ENCODE assay signal across 11 mouse cellular contexts in genomic region chr4:31827266-31827665, GRCm38 (mm10).
A peak's percentile ranks its signal among the peaks of the same experiment; 100 is the strongest.
DNase-seq lines count a peak whose midpoint lies in the region; ATAC-seq and TF ChIP-seq lines count a peak whose summit lies in the region.
"Had no signal": no experiment of that assay in that cellular context is flagged by ENCODE, and none has a peak within 500 bp of the region (broad histone marks: within the 10 kb centered on the region; RNA-seq: fewer than 3 reads in every experiment).

No protein-coding gene starts in this region.

- no peaks in the 10 kb centered on the region for H3K9me3 ChIP-seq in kidney, embryonic 16.5 days (ENCODE audit: low read length)
- no peaks in the 10 kb centered on the region for H3K9me3 ChIP-seq in ES-E14 (ENCODE audit: control insufficient read depth, insufficient read depth, low read depth, low read length)
- H3K9me3 ChIP-seq: embryonic facial prominence, embryonic 12.5 days; heart, embryonic 15.5 days; limb, embryonic 12.5 days had no signal

- peaks cover 44% of the 10 kb centered on the region for H3K4me1 ChIP-seq in kidney, embryonic 16.5 days (ENCODE audit: insufficient read depth, low read length)
- H3K4me1 ChIP-seq in ES-E14 (ENCODE audit: control insufficient read depth in 2 of 2, insufficient read depth in 2 of 2, low read length in 2 of 2, poor library complexity in 1 of 2) = peaks cover 5 to 11% of the 10 kb centered on the region in 2 experiments; a peak in 2 of 4 replicates

- no peak for DNase-seq in kidney, postnatal 25 days
- peak; percentile 49 for DNase-seq in CD4-positive helper T cell, adult 2 months (ENCODE audit: low read depth, low spot score)
- DNase-seq in ES-E14 (ENCODE audit: low read depth, low spot score) = peak; percentile 56
- DNase-seq in induced T-regulatory cell, adult 2 months (ENCODE audit: low read depth) = peak; percentile 64
- no peak for DNase-seq in frontal cortex, postnatal 25 days (ENCODE audit: low spot score in 2 of 2)
- no peak for DNase-seq in layer of hippocampus, postnatal 25 days (ENCODE audit: extremely low spot score in 1 of 2, low spot score in 1 of 2)
- no peak for DNase-seq in gastrocnemius, postnatal 25 days

- WGBS in kidney, embryonic 16.5 days = 65% methylated on average over 7 of the region's 7 CpGs

- H3K4me3 ChIP-seq in kidney, embryonic 16.5 days (ENCODE audit: low read length) = no peak overlapping the region
- no peak overlapping the region for H3K4me3 ChIP-seq in ES-E14 (ENCODE audit: insufficient read depth in 1 of 2, low read depth in 1 of 2, low read length in 2 of 2, poor library complexity in 1 of 2, severe bottlenecking in 1 of 2)
- H3K4me3 ChIP-seq: embryonic facial prominence, embryonic 12.5 days; heart, embryonic 15.5 days; limb, embryonic 12.5 days had no signal

- no peak overlapping the region for H3K4me2 ChIP-seq in kidney, embryonic 16.5 days (replicated peaks; ENCODE audit: low read depth, low read length)
- H3K4me2 ChIP-seq: embryonic facial prominence, embryonic 12.5 days; heart, embryonic 15.5 days; limb, embryonic 12.5 days had no signal

- peak overlapping the region; percentile 41; the same call in 1 of the 2 replicates for H3K27ac ChIP-seq in kidney, embryonic 16.5 days (ENCODE audit: low read length)
- H3K27ac ChIP-seq in ES-E14 (ENCODE audit: insufficient read depth, low read depth, low read length, poor library complexity, severe bottlenecking) = no peak overlapping the region
- H3K27ac ChIP-seq: embryonic facial prominence, embryonic 12.5 days; heart, embryonic 15.5 days; limb, embryonic 12.5 days had no signal

- no peaks in the 10 kb centered on the region for H3K27me3 ChIP-seq in kidney, embryonic 16.5 days (ENCODE audit: insufficient read depth, low read length)
- H3K27me3 ChIP-seq: embryonic facial prominence, embryonic 12.5 days; heart, embryonic 15.5 days; limb, embryonic 12.5 days had no signal

- no peak for ATAC-seq in kidney, embryonic 16.5 days (ENCODE audit: low FRiP score, low TSS enrichment)

- in situ Hi-C loops in ES-E14 (cut with MboI; ENCODE audit: low sequenced_read_pairs in 2 of 2, unreplicated experiment in 2 of 2) = no loop called here

- no peak overlapping the region for H3K9ac ChIP-seq in kidney, embryonic 16.5 days (replicated peaks; ENCODE audit: low read length)
- no peak overlapping the region for H3K9ac ChIP-seq in ES-E14 (ENCODE audit: insufficient read depth, low read depth, low read length, poor library complexity, severe bottlenecking)
- H3K9ac ChIP-seq: heart, embryonic 15.5 days; limb, embryonic 12.5 days had no signal

- H3K36me3 ChIP-seq in kidney, embryonic 16.5 days (ENCODE audit: insufficient read depth, low read length) = no peaks in the 10 kb centered on the region
- H3K36me3 ChIP-seq in ES-E14 (ENCODE audit: control insufficient read depth, insufficient read depth, low read length, poor library complexity, severe bottlenecking) = no peaks in the 10 kb centered on the region
- H3K36me3 ChIP-seq: embryonic facial prominence, embryonic 12.5 days; heart, embryonic 15.5 days; limb, embryonic 12.5 days had no signal

TF ChIP-seq in ES-E14, 5 proteins besides CTCF, POLR2A, EP300 and RAD21:
- TF ChIP-seq ZNF384 (IDR thresholded peaks at IDR 0.05; ENCODE audit: low read depth, low read length) (no peak), CHD2 (IDR thresholded peaks at IDR 0.05; ENCODE audit: low read depth, low read length) (no peak), HCFC1 (IDR thresholded peaks at IDR 0.05; ENCODE audit: borderline replicate concordance, insufficient read depth, low read length) (no peak), ZC3H11A (IDR thresholded peaks at IDR 0.05; ENCODE audit: borderline replicate concordance, low read depth, low read length) (no peak), MAFK (IDR thresholded peaks at IDR 0.05; ENCODE audit: insufficient read depth, low read depth, low read length) (no peak)

Comparison
In these comparisons a context has a peak if more than half of its experiments do, and no peak if none do; other contexts are left out.
1. DNase-seq: peak in CD4-positive helper T cell, adult 2 months (single experiment), ES-E14 (single experiment) and induced T-regulatory cell, adult 2 months (single experiment); none in kidney, postnatal 25 days (0 of 2), frontal cortex, postnatal 25 days (0 of 2), layer of hippocampus, postnatal 25 days (0 of 2) and gastrocnemius, postnatal 25 days (single experiment).